Mouse (Mus musculus): ENCODE data around the gene Lonrf2.

GRCm38 (mm10) chr1:38788904-38789303 is 47.6 kb downstream of the Lonrf2 start:
- TF ChIP-seq TAL1 (IDR thresholded peaks at IDR 0.05; ENCODE audit: low read length): no peak
- TF ChIP-seq GATA1 (IDR thresholded peaks at IDR 0.05; ENCODE audit: low read length): no peak
